Mouse (Mus musculus) layer of hippocampus, postnatal 36 days (tissue): ENCODE results near the gene Kcnj15. TPM values are rescaled to one million over a fixed set of nuclear protein-coding genes. Genes with fewer than 3 reads are reported as not detected.

ENCODE experiments used
- DNase-seq, 2 experiments: peaks; one replicate each; pipeline ENCODE4 v3.0.0; 2022
- total RNA-seq, 2 experiments: library from RNA; stranded (reverse); gene quantifications; 2 replicates each; pipeline ENCODE4 v1.2.3; 2021

Gene Kcnj15
- total RNA-seq, 2 experiments from 2014 or later, result not detected

DNA sequence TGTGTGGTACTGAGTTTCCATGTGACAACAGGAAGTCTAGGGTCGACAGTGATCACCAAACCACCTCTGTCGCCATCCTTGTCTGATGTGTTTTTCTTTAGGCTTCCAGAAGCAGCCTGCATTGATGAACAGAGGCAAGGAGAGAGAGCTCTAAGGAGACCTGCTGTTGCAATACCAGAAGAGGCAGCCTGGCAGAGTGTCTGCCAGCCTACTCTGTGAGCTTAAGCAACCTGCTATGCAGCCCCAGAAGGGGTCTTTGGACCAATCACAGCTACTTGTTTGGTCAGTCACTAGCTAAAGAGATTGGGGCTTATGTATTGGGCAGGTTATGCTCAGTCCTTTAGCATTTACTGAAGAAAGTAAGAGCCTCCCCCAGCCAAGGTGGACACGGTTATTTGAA is 11.9 kb upstream of the Kcnj15 start:
- no peak for DNase-seq

DNA sequence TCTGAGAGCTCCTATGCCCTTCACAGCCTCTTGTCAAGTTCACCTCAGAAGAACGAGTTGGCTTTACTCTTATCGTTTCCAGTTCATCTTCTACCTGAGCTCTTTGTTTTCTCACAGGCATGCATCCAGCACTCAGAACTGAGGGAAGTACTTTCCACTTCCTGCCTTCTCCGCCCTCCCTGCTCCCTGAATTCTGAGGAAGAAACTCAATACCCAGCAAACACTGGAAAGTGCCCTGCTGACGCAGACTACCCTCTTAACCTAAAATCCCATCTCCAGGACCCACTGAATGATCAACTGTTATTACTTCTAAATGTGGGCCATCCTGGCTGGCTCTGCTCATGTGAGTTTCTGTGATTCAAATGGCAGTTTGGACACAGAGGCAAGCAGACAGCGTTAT is 8.7 kb upstream of the Kcnj15 start:
- no peak for DNase-seq

DNA sequence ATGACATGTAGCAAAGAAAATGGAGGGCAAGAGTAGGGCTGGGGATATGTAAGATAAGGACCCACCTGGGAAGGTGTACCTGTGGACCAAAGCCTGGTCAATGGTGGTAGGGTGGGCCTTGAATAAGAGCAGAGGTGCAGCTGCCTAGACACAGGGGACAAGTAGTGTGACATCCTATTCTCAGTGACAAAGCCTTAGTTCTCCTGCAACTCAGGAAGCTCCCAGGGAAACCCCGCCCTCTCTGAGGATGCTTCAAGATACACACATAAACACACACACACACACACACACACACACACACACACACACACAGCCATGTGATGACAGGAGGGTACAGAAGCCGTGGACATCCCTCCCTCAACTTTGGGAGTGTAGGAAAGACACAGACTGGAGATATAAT is 710 bp upstream of the Kcnj15 start:
- no peak for DNase-seq

DNA sequence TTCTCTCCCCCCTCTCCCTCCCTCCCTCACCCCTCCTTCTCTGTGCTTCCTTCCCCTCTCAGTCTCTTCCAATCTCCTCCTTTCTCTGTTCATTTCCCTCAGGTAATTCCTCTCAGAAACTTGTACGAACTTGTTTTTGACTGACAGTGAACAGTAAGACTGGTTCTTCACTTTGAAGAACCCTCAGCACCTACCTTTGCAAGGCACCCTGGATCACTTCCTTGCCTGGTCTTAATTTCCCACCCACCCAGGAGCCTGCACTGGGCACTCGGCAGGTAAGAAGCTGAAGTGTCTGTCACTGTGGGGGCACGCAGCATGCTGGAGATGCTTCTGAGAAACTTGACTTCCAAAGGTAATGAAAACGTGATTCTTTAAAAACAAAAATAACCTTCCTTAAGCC is 742 bp downstream of the Kcnj15 start:
- no peak for DNase-seq

DNA sequence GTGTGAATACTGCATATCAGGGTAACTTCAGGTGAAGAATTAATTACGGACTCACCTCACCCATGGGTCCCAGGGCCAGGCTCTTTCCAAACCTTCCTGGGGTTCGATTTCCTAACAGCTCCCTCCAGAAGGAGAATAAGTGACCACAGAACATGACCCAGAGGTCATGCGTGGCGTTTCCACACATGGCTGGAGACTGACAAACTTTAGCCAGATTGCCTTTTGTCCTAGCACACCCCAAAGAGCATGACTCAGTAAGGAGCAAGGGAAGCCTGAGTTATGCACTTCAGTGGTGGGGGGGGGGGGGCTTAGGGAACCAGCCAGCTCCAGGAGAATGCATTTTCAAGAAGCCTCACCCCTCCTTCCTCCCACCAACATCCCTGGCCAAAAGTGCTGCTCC is 2.1 kb downstream of the Kcnj15 start:
- DNase-seq, result no peak

DNA sequence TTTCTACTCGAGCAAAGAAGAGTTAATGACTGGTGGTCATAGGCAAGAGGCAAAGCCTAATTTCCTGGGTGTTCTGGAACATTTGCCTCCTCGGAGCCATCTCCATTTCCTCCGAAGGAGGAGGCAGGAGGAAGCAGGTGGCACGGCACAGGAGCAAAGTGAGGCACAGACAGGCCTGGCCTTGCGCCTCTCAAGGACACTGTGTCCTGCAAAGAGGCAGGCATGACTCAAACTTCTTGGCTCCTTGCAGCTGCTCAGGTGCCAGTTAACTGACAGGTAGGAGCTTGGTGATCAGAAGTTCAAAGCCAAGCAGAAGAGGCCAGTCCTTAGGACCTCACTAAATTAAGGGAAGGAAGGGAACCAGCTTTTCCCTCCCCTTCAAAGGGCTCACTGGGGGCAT is 3.3 kb downstream of the Kcnj15 start:
- DNase-seq, result no peak

DNA sequence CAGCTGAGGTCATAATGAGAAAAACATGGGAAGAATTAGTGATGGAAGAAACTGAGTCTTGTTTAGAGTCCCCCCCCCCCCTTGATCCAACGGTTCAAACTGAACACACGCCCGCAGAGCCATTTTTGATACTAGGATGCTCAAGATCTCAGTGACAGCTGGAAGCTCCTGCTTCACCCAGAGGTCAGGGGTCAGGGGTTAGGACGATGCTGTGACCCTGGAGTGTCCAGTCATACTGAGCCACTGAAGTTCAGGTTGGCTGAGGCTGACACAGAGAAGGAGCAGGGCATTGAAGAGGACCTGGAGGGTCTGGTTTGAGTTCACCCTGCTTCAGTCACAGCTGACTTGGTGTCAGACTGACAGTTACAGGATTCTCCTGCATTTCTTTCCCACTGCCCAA is 4.4 kb downstream of the Kcnj15 start:
- DNase-seq, result no peak

DNA sequence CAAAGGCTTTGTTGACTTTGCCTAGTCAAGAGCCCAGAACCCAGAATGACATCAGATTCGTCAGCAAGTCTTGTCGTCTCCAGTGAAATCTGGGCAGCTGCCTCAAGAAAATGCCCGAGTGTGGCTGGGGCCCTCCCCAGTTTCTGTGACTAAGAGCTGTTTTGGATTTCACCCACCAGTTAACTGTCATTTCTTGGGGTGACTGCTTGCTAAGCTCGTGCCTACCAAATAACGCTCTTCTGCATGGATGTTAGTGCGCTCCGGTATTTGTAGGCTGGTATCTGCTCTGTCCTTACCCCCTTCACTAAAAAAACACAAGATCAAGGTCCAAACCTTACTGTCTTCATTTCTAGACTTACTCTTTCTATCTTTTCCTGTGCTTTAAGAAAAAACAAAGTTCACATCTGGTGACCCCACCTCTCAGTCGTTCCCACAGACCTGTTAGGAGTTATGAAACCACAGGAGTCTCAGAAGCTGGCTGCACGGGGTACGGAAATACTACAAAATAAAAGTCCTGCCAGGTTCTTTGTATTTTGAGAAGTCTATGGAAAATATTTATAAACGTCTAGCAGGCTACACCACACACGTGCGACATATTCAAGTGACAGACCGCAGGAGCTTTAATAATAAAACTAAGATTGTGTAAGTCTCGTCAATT is 5.5 kb downstream of the Kcnj15 start:
- no peak for DNase-seq

DNA sequence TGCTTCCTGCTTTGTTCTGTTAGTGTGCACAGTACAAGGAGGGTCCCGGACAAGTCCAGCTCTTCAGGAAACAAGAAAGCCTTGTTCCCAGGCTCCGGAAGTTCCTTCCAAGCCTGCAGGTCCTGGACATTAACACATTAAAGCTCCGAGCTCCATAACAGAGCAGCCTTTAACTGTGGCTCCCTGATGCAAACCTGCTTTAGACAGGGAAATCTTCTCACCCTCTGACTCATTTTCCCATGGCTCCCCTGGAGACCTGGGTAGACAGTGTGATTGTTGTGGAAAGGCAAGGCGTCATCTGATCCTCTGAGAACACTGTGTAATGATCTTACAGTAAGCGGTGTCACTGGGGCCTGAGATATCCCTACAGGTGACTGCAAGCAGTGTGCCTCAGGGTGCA is 7.0 kb downstream of the Kcnj15 start:
- no peak for DNase-seq

DNA sequence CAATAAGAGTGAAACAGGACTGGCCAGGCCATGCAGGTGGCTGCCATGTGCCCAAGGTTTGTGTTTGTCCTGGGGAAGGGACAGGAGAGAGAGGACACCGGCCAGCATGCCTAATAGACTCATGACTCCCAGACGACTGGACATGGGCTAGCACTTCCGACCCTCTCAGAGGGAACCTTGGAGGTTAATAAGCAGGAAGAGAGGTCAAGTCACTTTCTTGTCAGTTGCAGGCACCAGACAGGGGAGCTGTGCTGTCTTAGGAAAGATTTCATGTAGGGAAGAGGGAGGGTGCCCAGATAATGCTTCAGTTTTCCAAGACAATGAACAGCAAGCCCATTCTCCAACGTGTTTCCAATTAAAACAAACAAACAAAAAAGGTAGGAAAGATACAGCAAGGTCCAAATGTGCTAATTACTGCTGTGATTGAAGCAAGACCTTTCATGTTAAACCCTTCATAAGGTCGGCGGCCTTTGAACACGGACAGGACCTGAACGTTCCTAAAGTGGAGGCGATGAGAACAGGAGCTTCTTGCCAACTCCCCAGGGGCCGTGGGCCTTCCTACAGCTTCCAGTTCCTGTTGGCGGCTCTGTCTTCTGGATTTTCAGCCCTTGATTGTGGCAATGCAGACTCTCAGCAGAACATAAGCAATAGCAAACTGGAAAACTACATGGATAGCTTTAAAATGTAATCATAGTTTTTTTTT is 10.3 kb downstream of the Kcnj15 start:
- DNase-seq, result no peak

DNA sequence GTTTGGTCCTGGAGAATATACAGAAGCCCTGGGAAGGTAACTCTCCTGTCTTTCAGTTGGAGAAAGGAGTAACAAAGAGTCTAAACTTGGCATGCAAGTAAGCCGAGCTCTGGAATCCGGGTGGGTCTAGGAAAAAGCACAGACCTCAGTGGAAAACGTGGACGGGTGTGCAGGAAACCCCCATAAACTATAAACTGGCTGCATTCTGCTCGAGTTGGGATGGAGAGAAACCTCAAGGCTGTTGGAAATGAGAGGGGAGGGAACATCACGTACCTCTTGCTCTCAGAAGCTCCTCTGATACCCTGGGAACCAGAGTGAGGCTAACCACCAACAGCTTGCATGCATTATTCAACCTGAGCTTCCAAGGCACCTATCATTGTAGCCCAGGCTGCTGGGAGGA is 12.3 kb downstream of the Kcnj15 start:
- no peak for DNase-seq

DNA sequence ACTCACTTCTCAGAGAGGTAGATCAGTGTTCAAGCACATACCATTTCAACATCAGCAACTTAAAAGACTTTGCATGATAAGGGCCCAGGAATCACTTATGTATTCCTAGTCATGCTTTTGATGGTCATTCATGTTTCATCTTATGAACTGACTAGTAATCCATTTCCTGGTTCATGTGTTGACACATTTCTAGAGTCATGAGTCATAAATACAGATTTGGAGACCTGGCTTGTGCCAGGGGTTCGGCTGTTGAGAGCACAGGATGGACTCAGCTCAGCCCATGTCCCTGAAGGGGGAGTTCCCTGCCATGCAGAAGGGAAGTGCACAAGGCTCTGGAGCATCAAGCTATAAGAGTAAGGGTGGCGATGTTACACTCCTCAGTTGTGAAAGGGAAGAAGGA is 15.7 kb downstream of the Kcnj15 start:
- DNase-seq, result no peak

DNA sequence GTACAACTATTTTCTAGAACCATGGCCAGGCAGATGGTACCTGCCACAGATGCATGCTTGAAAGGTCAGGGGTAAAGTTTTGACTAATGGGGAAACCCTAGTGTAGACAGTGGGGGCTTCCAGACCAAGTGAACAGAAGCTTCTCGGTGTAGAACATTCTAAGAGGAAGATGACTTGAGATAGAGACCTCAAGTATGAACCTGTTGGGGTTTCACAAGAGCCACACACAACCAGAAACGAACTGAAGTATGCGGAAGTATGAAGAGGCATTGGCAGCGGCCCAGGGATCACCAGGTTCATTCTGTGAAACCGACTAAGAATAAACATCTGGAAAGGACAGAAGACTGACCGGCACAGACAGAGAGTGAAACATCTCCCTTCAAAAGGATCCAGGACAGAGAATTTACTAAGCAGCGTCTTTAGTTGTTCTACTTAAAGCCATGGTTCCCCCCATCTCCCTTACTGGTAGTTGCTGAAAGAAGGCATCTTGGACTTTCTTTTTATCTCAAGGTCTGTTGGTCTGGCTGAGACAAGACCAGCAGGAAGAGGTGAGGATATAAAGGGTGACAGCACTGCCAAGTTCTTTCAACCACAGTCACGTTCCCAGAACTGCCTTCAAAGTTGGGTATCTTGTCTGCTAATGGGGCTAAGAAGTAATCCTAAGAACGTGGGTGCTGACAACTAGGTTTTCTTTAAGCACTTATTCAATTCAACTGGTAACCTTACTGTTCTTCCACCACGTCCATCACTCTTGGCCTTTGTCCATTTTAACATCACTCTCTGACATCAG is 18.6 kb downstream of the Kcnj15 start:
- DNase-seq, result no peak

DNA sequence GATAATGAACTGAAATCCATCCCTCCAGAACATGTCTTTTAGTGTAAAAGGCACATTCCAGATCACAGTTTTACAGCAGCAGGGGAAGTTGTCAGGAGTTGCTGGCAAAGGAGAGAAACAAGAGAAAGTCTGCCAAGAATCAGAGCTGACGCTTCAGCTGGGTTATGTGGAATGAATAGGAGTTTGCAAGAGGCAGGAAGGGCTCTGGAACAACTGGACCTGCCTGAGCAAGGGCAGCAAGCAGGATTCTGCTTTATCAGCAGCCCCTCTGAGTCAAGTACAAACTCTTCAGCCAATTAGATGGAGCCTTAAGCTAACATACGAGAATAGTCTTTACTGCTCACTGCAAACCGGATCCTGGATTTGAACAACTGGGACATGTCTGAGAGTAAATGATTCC is 21.7 kb downstream of the Kcnj15 start:
- DNase-seq, result no peak

DNA sequence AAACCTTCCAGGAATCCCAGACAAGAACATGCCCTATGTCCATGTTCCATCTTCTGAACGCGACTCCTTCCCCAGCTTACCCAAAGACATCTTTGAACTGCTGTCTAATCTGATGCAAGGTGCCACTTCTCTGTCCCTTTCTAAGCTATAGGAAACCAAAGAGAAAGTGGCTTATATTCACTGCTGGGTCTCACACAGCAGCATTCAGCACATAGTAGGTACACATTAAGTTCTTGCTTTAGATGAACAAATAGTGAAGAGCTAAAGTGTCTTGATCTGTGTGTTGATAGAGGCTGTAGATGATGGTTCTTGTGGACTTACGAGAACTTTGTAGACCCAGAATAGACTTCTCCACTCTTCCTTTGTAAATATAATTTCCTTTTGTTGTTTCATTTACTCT is 23.0 kb downstream of the Kcnj15 start:
- no peak for DNase-seq

DNA sequence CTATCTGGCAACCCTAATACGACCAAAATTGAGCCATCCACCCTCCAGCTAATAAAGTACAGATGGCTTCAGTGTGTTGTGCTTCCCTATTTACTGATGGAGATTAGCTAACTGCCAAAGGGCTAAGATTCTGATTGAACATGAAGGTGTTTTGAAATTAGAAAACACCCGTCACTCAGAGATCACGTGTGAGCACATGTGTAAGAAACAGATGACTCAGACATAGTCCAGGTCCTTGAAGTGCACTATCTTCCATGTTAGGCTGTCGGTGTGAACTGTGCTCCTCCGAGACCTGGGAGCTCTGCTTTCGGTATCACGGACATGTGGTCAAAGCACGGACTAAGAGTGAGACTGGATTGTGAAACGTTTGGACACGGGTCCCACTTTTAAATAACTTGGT is 26.0 kb downstream of the Kcnj15 start:
- no peak for DNase-seq

DNA sequence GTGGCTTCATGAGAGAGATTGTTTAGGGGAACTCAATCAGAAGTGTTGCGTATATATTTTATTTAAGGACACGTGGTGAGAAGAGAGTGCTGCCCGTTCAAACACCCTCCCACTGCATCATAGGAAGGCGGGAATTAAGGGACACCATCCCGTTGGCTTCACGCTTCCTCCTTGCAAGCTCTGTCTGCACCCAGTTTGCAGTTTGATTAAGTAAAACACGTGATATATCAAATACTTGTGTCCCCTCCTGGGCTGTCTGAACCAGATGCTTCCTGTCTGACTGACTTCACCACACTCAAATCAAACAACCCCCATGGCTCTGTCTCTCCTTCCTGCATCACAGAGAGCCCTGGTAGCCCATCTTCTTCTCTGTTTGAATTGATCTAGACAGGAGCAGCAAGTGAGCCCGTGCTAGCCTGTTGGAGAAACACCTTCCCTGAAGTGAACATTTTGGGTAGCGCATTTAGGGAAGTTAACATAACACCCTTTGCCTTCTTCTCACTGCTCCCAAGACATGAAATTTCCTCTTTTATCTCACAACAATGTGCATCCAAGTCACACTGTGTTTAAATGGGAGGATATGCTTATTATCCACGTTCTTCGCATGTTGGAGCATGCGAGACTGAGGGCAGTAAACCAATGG is 26.8 kb downstream of the Kcnj15 start:
- DNase-seq, result no peak

DNA sequence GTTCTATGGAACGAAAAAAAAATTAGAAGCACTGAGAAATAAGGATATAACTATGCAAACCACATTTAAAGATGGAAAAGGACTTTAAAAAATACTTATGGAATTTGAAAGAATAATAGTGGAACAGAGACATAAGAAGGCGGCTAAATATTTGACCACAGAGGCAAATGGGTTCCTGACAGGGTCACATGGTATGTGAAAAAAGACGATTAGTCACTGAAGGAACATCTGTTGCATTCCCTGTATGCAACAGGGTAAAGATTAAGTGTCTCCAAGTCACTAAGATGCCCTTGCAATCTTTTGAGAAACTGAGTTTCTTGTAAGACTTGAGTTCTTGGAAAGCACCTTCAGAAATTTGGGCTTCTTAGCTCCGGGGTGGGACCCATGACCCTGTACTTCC is 27.7 kb downstream of the Kcnj15 start:
- DNase-seq, result no peak

DNA sequence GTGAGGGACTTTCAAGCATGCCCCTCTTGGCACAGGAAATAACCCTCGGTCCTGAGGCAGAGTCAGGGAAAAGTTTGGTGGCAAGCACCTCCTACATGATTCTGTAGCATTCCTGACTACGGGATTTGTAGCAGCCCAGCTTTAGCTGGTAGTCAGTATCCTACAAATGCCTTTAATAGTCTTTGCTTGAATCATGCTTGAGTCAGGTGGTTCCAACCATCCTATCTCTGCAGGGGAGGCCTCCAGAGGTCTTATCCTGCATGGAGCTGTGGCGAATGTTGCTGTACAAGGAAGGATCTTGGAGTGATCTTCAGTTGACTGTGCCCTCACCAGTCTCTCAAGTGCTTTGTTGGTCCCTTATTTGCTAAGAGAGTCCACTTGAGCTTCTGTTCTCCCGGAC is 28.4 kb downstream of the Kcnj15 start:
- DNase-seq, result no peak

DNA sequence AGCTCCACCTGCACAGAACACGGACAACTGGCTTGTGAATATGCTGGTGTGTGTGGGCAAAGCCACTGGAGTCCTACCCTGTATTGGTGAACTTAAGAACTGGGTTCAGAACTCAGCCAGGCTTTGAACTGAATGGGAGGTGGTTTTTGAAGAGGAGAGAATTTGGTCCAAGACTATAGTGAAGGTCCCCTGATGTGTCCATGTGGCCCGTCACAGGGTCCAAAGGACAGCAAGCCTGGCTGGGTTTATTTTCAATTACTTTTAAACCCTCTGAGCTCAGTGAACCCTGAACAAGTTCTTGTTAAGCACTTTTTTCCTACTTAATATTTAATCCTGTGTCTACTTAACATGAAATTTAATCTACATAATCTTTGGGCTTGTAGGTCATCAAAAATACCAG is 30.3 kb downstream of the Kcnj15 start:
- DNase-seq, result no peak

DNA sequence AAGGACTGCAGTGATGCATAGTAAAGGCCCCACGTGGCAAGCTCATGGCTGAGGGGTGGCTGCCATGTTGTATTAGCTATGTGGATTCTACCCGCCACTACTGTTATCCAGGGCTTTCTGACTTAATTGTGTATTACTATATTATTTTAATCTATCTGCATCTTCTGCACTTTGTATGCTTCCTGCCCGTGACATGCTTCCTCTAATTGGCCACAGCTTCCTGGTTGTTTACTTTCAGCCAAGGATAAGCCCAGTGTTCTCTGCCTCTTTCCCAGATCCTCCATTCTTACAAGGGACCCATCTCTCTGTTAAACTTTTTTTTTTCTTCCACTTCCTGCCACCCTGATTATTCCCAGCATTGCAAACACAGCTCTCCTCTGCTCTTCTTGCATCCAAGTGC is 32.0 kb downstream of the Kcnj15 start:
- DNase-seq, result no peak

DNA sequence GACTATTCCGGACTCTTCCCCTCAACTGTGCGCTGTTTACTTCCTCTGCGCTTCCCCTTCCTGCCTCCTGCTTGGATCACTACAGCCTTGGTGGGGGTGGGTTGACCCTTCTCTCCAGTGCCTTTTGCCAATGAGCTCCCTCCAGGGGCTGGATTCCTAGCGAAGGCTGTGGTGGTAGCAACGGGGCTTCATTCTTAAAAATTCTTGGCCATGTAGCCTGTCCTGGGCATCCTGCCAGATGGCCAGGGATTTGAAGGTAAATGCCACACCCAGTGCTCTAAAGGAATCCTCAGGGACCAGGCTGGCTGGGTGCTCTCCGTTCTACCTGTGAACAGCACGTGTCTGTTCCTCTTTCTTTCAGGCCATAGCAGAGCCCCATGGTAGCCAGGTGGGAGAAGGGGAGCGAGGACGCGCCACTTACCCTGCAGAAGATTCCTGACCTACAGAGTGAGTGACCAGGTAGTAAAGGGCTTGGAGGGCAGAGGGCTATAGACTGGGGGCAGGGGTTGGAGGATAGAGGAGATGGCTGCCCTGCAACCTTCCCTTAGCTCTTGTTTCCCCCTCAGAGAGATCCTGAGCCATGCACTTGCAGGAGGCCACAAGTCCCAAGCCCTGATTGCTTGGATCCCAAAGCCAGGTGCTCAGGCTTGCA is 34.2 kb downstream of the Kcnj15 start:
- DNase-seq, result no peak
